Comparison of ENCODE assay signal across 18 mouse cellular contexts in the genomic region with DNA sequence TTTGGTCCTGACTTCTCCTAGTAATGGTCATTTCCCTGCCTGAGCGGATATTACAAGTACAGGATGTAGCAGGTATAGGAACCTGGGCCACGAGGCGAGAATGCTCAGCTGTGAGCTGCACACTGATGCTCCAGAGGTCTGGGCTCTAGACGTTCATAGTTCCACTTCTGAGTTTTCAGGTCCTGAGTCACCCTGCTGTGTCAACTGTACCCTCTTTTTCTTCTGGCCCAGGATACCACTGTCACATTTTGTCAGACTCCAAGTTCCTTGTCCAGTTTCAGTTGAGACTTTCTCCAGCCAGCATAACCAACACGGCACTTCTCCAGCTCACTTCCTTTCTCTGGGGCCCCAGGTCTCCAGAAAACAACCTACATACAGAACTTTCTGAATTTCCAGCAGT. TPM values are rescaled to one million over a fixed set of nuclear protein-coding genes. Genes with fewer than 3 reads are reported as not detected.
A peak's percentile ranks its signal among the peaks of the same experiment; 100 is the strongest.
DNase-seq lines count a peak whose midpoint lies in the region; ATAC-seq lines count a peak whose summit lies in the region.
"Had no signal": no experiment of that assay in that cellular context is flagged by ENCODE, and none has a peak within 500 bp of the region (broad histone marks: within the 10 kb centered on the region; RNA-seq: fewer than 3 reads in every experiment).

No protein-coding gene starts in this region.

- peak; percentile 19 for DNase-seq in layer of hippocampus, adult 11-12 months (ENCODE audit: low spot score)
- no peak for DNase-seq in layer of hippocampus, adult 8-10 months (ENCODE audit: low spot score in 2 of 2)
- DNase-seq in B cell, adult 2 months, result peak; percentile 22 to 28
- DNase-seq in adipocyte (ENCODE audit: low spot score), result no peak
- DNase-seq: gastrocnemius, postnatal 25 days; heart, postnatal 14 days; kidney, postnatal 10 days; left cerebral cortex, postnatal 4 days; lung, postnatal 4 days had no signal

- no peak overlapping the region for H3K9ac ChIP-seq in hindbrain, embryonic 12.5 days
- H3K9ac ChIP-seq: liver, embryonic 15.5 days; neural tube, embryonic 13.5 days had no signal

- ATAC-seq in common myeloid progenitor, adult 5-6 weeks (replicated peaks; ENCODE audit: low read depth, poor library complexity, severe bottlenecking), result peak; percentile 51
- ATAC-seq in monocyte, adult 5-6 weeks (replicated peaks; ENCODE audit: insufficient number of reproducible peaks, low FRiP score, low TSS enrichment, poor library complexity, severe bottlenecking), result peak; percentile 62
- no peak for ATAC-seq in hindbrain, embryonic 12.5 days (ENCODE audit: low FRiP score)
- ATAC-seq: hindbrain, embryonic 16.5 days; midbrain, embryonic 16.5 days had no signal

- H3K9me3 ChIP-seq in hindbrain, embryonic 12.5 days (replicated peaks), result no peaks in the 10 kb centered on the region
- H3K9me3 ChIP-seq: forebrain, embryonic 10.5 days; heart, embryonic 10.5 days; liver, embryonic 15.5 days; neural tube, embryonic 13.5 days had no signal

- H3K27ac ChIP-seq in hindbrain, embryonic 12.5 days, result no peak overlapping the region
- H3K27ac ChIP-seq: forebrain, embryonic 10.5 days; heart, embryonic 10.5 days; liver, embryonic 15.5 days; neural tube, embryonic 13.5 days had no signal

- 91% methylated on average over 5 of the region's 5 CpGs for WGBS in hindbrain, embryonic 12.5 days

- no peak overlapping the region for H3K4me2 ChIP-seq in hindbrain, embryonic 12.5 days (replicated peaks)
- H3K4me2 ChIP-seq: liver, embryonic 15.5 days; neural tube, embryonic 13.5 days had no signal

- H3K36me3 ChIP-seq in hindbrain, embryonic 12.5 days, result no peaks in the 10 kb centered on the region
- H3K36me3 ChIP-seq: forebrain, embryonic 10.5 days; heart, embryonic 10.5 days; liver, embryonic 15.5 days had no signal

- no peaks in the 10 kb centered on the region for H3K27me3 ChIP-seq in hindbrain, embryonic 12.5 days
- H3K27me3 ChIP-seq: liver, embryonic 15.5 days; neural tube, embryonic 13.5 days had no signal

- no peak overlapping the region for H3K4me3 ChIP-seq in hindbrain, embryonic 12.5 days
- H3K4me3 ChIP-seq: forebrain, embryonic 10.5 days; heart, embryonic 10.5 days; liver, embryonic 15.5 days; neural tube, embryonic 13.5 days had no signal

- peaks cover 3% of the 10 kb centered on the region; the same call in 1 of the 2 replicates for H3K4me1 ChIP-seq in hindbrain, embryonic 12.5 days

RNA-seq across cellular contexts. Expression of gene Inpp1, which starts 15.8 kb away (rescaled TPM):
- 10 to 100 TPM; 40.3 to 42.9 (median 42.1) TPM for total RNA-seq in layer of hippocampus, adult 8-10 months (2022)
- 9.5 and 13.1 TPM in 2 replicates for total RNA-seq in common myeloid progenitor, adult 5-6 weeks (2017)
- total RNA-seq in monocyte, adult 5-6 weeks (2017), result 26.9 to 62.4 TPM (median 41.3 TPM) in 3 replicates
- 15.7 and 21.0 TPM in 2 replicates for polyA plus RNA-seq in hindbrain, embryonic 12.5 days (2016; fragmentation: Nextera tagmentation; extraction: Ambion mirVana)

RNA-seq across cellular contexts. Expression of gene Hibch, which starts 43.1 kb away (rescaled TPM):
- 10 to 100 TPM; 17.0 to 22.7 (median 18.2) TPM for total RNA-seq in layer of hippocampus, adult 8-10 months (2022)
- 59.3 and 77.8 TPM in 2 replicates for total RNA-seq in common myeloid progenitor, adult 5-6 weeks (2017)
- total RNA-seq in monocyte, adult 5-6 weeks (2017), result 21.9 to 73.6 TPM (median 24.1 TPM) in 3 replicates
- polyA plus RNA-seq in hindbrain, embryonic 12.5 days (2016; fragmentation: Nextera tagmentation; extraction: Ambion mirVana), result 32.0 and 32.6 TPM in 2 replicates

Comparison
In these comparisons a context has a peak if more than half of its experiments do, and no peak if none do; other contexts are left out.
1. DNase-seq: peak in layer of hippocampus, adult 11-12 months (single experiment) and B cell, adult 2 months (2 of 2); none in layer of hippocampus, adult 8-10 months (0 of 2) and adipocyte (single experiment).